Mouse (Mus musculus): ENCODE results near the gene Zfp740.

Zfp740 gene

DNA sequence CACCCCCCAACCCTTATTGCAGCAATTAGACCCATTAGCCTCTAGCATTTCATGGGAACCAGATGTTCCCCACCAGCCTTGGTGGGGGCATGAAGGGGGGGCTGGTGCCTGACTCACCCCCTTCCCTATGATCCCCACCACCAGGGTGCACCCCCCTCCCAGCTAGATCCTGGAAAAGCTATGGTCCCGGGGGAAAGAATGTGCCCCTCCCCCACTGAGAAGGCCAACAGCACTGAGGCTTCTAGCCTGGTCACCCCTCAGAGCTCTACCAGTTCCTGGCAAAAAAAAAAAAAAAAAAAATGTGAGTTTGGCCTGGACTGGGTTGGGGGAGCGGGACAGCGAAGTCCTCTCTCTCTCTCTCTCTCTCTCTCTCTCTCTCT, 45.8 kb downstream of the Zfp740 start:
- no peak for DNase-seq (ENCODE audit: low spot score)

DNA sequence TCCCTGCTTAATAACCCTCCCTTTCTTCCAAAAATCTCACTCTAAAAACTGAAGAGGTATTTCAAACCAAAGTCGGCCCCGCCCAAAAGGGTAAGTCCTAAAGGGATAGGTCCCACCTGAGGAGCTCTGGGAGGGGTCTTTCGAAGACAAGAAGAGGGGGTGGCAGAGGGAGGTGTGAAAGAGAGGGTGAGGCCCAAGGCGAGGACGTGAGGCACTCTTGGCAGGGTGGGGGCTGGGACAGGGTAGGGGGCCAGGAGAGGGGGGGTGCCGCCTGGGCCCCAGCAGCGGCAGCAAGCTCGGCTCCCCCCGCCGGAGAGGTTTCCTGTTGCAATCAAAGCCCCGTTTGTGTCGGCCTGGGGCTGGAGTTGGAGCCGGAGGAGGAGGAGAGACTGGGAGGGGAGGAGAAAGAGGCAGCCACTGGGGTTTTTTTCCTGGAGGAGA, 46.2 kb downstream of the Zfp740 start:
- no peak for DNase-seq (ENCODE audit: low spot score)

DNA sequence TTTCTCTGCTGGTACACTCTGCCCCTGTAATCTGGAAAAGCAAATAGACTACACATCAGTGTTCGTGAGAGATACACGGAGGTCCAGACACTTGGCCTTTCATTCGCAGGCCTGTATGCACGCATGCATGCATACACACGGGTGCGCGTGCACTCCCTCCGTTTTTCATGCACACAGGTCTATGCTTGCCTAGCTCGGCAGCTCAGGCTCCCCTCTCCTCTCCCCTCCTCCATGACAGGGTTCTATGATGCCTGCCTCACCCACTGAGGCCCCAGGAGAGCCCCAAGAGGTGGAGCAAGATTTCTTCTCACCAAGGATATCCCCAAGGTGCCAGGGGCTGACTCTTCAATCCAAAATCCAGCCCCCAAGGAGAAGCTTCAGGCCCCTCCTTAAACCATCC, 46.9 kb downstream of the Zfp740 start:
- DNase-seq (ENCODE audit: low spot score): no peak

DNA sequence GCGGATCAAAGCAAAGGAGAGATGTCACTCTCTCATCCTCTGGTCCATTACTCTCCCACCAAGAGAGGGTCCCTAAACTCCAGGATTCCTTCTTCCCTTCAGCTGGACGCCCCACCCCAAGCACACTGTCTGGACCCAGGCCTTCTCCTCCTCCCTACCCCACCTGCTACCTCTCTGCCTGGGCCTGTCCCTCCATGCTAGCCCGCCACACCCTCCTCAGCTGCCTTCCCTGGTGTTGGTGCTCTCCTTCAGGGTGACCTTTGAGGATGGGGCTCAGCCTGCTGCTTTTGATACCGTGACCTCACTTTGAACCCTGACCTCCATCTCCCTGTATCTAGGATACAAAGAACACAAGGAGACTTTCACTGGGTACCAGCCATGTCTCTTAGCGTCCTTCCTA, 47.5 kb downstream of the Zfp740 start:
- no peak for DNase-seq (ENCODE audit: low spot score)

DNA sequence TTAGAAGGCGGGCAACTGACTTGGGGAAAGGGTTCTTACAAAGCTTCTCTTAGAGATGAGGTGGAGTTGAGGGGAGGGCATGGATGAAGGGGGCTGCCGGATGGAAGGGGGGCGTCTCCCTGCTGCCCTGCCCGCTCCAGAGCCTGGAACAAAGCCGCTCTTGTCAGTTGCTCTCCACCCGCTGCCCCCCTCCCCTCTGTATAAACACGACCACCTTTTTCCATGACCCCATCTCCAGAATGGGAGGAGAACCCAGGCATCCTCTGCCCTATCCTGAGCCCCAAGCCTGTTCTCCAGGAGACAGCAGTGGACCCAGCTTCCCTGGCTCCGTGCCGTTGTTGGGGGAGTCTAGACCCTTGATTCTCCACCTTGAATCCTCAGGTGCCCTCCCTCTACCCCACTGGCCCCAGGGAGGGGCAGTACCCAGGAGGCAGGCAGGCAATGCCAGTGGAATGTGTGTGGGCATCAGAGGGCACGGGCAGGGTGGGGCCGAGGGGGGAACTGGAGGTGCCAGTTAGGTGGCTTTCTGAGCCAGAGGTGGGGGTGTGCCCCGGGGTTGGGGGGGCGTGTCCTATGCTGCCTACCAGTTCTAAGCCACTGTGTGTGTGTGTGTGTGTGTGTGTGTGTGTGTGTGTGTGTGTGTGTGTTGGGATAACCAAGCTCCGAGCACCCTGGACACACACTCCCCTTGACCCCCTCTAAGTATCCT, 52.7 kb downstream of the Zfp740 start:
- no peak for DNase-seq (ENCODE audit: low spot score)

DNA sequence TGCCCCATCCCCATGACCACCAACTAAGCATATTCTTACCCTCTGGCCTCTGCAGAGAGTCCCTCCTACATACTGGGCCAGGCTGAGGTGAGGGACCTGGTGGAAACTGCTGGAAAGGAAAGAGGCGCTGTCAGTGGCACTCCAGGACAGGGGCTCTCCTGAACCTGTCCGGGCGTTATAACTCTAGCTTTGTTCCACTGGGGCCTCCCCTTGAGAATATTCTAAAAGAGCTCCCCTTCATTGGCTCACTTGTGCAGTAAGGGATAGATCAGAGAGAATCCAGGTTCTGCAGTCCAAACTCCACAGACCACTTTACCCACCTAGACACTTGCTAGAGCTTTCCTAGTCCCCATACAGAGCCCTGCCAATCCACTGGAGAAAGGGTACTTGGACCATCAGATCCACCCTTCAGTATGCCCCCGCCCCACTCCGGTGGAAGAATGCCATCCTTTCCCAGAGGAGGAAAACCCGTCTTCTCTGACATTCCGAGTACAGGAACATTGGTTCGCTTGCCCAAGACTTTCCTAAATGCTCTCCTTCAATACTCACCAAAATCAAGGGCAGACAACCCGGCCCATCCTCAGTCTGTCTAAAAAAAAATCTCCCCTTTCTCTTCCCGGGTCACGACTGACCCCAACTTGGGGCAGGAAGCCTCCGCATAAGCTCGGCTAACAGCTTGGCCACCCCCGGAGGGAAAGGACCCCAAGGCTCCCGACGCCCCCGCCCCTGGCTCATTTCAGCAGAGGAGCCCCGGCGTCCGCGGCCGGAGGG, 53.6 kb downstream of the Zfp740 start:
- DNase-seq (ENCODE audit: low spot score): no peak

DNA sequence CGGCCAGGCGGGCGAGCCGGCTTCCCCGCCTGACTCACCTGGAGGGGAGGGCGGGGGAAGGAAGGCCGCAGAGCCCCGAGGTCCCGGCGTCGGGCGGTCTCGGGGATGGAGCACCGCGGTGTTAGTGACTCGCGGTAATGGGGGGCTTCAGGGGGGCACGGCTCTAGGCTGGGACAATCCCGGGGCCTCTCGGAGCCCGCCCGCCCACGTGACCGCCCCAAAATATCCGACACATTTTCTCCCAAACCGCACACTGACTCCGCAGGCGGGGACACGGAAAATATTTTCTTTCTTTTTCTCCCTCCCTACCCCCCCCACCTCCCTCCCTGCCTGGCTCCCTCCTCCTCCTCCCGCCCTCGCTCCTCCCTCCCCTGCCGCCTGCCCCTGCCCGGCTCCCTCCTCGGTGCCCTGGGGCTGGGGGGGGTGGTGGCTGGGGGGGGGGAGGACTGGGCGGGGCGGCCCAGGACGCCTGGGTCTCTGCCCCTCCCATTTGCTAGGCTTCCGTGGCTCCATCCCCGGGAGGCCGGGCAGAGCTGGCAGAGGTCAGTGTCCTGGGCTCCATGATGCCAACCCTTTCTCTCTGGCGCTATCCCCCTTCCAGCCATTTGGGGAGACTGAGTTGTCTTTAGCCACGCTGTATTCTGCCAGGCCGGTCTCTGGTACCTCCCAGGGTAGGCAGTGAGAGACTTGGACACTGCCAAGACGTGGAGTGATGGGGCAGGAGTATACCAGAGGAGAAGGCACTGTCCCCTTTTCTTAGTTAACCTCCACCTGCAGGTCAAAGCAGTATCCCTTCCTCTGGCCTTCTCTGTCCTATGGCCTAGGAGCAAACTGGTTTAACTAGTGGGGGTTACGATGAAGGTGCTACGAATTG, 54.4 kb downstream of the Zfp740 start, which contains the start of gene Rarg:
Gene Rarg (minus strand): TSS at position 316 of the 874 bp plus-strand sequence.
- no peak for DNase-seq (ENCODE audit: low spot score)

DNA sequence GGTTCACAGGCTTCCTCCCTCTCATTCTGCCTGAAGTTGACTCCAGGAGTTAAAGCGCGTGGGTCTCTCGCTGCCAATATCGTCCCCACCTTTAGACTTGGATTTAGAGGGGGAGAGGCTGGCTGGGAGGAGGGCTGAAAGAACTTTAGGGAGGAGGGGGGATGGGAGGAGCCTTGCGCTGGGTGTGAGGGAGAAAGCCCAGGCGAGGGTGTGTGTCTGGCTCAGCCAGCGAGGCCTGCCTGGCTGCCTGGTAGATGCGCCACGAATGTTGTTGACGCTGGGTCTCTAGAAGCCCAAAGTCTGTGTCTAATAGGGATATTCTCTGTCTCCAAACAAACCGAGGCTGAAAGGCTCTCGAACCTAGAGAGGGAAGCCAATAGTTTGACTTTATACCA, 55.0 kb downstream of the Zfp740 start:
- DNase-seq (ENCODE audit: low spot score): no peak

DNA sequence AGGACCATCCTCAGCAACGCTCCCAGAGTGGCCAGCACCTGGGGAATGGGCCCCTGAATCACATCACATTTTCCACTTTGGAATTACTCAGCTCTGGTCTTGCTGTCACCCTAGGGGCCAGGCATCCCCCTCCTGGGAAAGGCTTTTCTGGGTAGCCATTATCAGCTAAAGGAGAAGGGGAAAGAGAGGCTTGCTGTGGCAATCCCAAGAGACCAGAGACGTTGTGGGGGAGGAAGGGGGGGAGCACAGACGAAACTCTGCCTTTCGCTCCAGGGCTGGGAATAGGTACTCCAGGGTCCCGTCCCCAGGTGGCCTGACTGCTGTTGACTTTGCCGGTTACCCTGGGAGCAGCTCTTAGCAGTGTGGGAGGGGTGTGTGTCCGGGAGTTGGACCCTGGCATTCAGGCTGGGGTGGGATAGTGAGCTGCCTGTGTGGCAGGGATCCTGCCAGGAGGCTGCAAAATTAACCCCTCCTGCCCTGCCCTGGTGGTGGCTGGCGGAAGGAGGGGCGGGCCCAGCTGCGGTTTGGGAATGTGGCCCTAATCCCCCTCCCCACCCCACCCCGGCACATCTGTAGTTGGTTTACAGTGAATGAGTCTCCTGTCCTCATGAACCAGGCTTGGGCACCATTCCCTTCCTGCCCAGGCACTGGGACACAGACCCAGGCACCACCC, 55.7 kb downstream of the Zfp740 start:
- no peak for DNase-seq (ENCODE audit: low spot score)

DNA sequence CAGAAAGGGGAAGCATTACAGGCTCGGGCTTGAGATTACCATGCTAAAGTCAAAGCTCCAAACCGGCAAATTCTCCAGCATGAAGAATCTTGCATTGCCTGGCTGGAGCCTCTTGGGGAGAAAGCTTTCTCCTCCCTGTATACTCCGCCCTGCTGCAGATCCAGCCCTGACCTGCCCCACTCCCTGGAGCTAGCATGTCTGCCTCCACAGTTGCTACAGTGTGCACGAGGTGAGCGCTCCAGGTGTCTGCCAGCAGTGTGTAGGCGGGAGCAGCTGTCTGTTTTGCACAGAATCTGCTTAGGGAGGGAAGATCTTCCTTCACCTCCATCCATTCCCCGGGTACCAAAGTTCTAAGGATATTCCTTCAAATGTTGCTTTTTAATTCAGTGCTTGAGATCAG, 59.5 kb downstream of the Zfp740 start:
- DNase-seq (ENCODE audit: low spot score): no peak

DNA sequence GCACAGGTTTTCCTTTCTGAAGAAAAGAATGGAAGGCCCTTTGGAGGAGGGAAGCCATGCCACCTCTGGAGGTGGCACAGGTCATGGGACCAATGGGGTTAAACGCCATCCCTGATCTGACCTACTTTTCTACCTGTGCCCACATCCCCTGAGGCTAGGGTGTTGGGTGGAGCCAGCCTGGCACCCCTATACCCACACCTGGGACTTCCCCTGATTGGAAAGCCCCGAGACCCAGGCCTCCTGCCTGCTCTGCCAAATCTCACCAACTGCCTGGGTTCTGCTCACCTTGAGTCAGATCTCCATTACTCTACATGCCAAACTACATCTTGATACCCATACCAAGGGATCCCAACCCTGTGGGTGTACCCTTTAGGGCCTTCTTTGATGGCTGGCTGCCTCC, 60.0 kb downstream of the Zfp740 start:
- no peak for DNase-seq (ENCODE audit: low spot score)

All from urinary bladder, postnatal 10 days (tissue).